Mouse (Mus musculus) E14TG2a.4 (cell line): ENCODE measurements around the gene Tcea2.
A peak's percentile ranks its signal among the peaks of the same experiment; 100 is the strongest.

ENCODE experiments used
- H3K27me3 ChIP-seq: 2 replicates; pipeline ENCODE4 v1.6.1; 2014; ENCODE audit warnings: low read length, control low read depth; ENCODE audit not compliant: insufficient read depth
- H3K36me3 ChIP-seq: 2 replicates; pipeline ENCODE4 v1.6.1; 2014; ENCODE audit warnings: low read length, control low read depth; ENCODE audit not compliant: insufficient read depth
- H3K4me1 ChIP-seq: replicated peaks from 2 replicates; pipeline ENCODE4 v1.6.1; 2014; ENCODE audit warnings: low read depth, low read length, control low read depth
- H3K4me3 ChIP-seq: replicated peaks from 2 replicates; pipeline ENCODE4 v1.5.1; 2014; ENCODE audit warnings: mild to moderate bottlenecking, low read length
- H3K9me3 ChIP-seq: 2 replicates; pipeline ENCODE4 v1.6.1; 2014; ENCODE audit warnings: low read length, control low read depth
- CTCF ChIP-seq: conservative IDR thresholded peaks from 2 replicates; pipeline ENCODE4 v1.5.1; 2014; ENCODE audit warnings: low read length
- NANOG ChIP-seq: IDR thresholded peaks from 2 replicates; pipeline ENCODE4 v1.6.1; 2014; ENCODE audit warnings: borderline replicate concordance, low read length, mixed read lengths
- POU5F1 ChIP-seq: IDR thresholded peaks from 2 replicates; pipeline ENCODE4 v1.6.1; 2014; ENCODE audit warnings: low read length, borderline replicate concordance

Tcea2 gene

GRCm38 (mm10) chr2:181653523-181653922, 26.6 kb upstream of the Tcea2 start:
- H3K4me1 ChIP-seq, result peaks cover 27% of the 10 kb centered on the region
- no peaks in the 10 kb centered on the region for H3K27me3 ChIP-seq
- no peaks in the 10 kb centered on the region for H3K9me3 ChIP-seq
- H3K4me3 ChIP-seq, result no peak overlapping the region
- H3K36me3 ChIP-seq, result peaks cover 85% of the 10 kb centered on the region
- TF ChIP-seq CTCF, result no peak
- TF ChIP-seq NANOG, result no peak
- no peak for TF ChIP-seq POU5F1

GRCm38 (mm10) chr2:181656734-181657133, 23.4 kb upstream of the Tcea2 start, which contains the start of gene Gm29797:
Gene Gm29797 (plus strand): TSS chr2:181657034.
- Histone ChIP-seq H3K4me1 (peaks cover 45% of the 10 kb centered on the region), H3K9me3 (no peaks in the 10 kb centered on the region), H3K27me3 (no peaks in the 10 kb centered on the region), H3K4me3 (no peak within 1 kb of the TSS), H3K36me3 (peaks cover 55% of the 10 kb centered on the region)
- TF ChIP-seq NANOG, result no peak
- TF ChIP-seq POU5F1, result no peak
- TF ChIP-seq CTCF, result no peak

GRCm38 (mm10) chr2:181657441-181657840, 22.7 kb upstream of the Tcea2 start:
- Histone ChIP-seq H3K4me1 (peaks cover 46% of the 10 kb centered on the region), H3K27me3 (no peaks in the 10 kb centered on the region), H3K36me3 (peaks cover 48% of the 10 kb centered on the region), H3K4me3 (no peak overlapping the region), H3K9me3 (no peaks in the 10 kb centered on the region)
- TF ChIP-seq POU5F1 (no peak), CTCF (no peak), NANOG (no peak)

GRCm38 (mm10) chr2:181658528-181658927, 21.6 kb upstream of the Tcea2 start:
- Histone ChIP-seq H3K4me1 (peaks cover 56% of the 10 kb centered on the region), H3K9me3 (no peaks in the 10 kb centered on the region), H3K36me3 (peaks cover 37% of the 10 kb centered on the region), H3K4me3 (peak overlapping the region; percentile 63), H3K27me3 (no peaks in the 10 kb centered on the region)
- TF ChIP-seq POU5F1, result no peak
- no peak for TF ChIP-seq NANOG
- no peak for TF ChIP-seq CTCF

- Histone ChIP-seq H3K4me3 (peak overlapping the region; percentile 63), H3K36me3 (peaks cover 32% of the 10 kb centered on the region), H3K4me1 (peaks cover 60% of the 10 kb centered on the region), H3K9me3 (no peaks in the 10 kb centered on the region), H3K27me3 (no peaks in the 10 kb centered on the region)
- no peak for TF ChIP-seq POU5F1
- no peak for TF ChIP-seq CTCF
- no peak for TF ChIP-seq NANOG
These were observed 21.1 kb upstream of the Tcea2 start for GRCm38 (mm10) chr2:181658930-181659555.

- peak overlapping the region; percentile 63 for H3K4me3 ChIP-seq
- H3K9me3 ChIP-seq, result no peaks in the 10 kb centered on the region
- no peaks in the 10 kb centered on the region for H3K27me3 ChIP-seq
- TF ChIP-seq CTCF (peak; percentile 77), POU5F1 (no peak)
- H3K4me1 ChIP-seq, result peaks cover 60% of the 10 kb centered on the region
- H3K36me3 ChIP-seq, result peaks cover 26% of the 10 kb centered on the region
These were observed 20.5 kb upstream of the Tcea2 start for GRCm38 (mm10) chr2:181659609-181660055.

- Histone ChIP-seq H3K9me3 (no peaks in the 10 kb centered on the region), H3K27me3 (peaks cover 2% of the 10 kb centered on the region; the same call in 1 of the 2 replicates), H3K36me3 (no peaks in the 10 kb centered on the region), H3K4me1 (peaks cover 44% of the 10 kb centered on the region), H3K4me3 (no peak overlapping the region)
- TF ChIP-seq POU5F1 (no peak), NANOG (no peak), CTCF (no peak)
These were observed 17.4 kb upstream of the Tcea2 start for GRCm38 (mm10) chr2:181662620-181663297.

GRCm38 (mm10) chr2:181663298-181663630, 16.8 kb upstream of the Tcea2 start:
- TF ChIP-seq POU5F1 (no peak), CTCF (no peak), NANOG (no peak)

GRCm38 (mm10) chr2:181670285-181670912, 9.7 kb upstream of the Tcea2 start:
- Histone ChIP-seq H3K27me3 (peaks cover 72% of the 10 kb centered on the region), H3K9me3 (no peaks in the 10 kb centered on the region), H3K36me3 (no peaks in the 10 kb centered on the region), H3K4me1 (peaks cover 51% of the 10 kb centered on the region), H3K4me3 (peak overlapping the region; percentile 78)
- TF ChIP-seq POU5F1, result no peak
- no peak for TF ChIP-seq NANOG
- TF ChIP-seq CTCF, result no peak

More at GRCm38 (mm10) chr2:181663298-181663630, 16.8 kb upstream of the Tcea2 start:
- H3K9me3 ChIP-seq, result no peaks in the 10 kb centered on the region
- peaks cover 7% of the 10 kb centered on the region; the same call in 1 of the 2 replicates for H3K27me3 ChIP-seq
- H3K36me3 ChIP-seq, result no peaks in the 10 kb centered on the region
- peaks cover 44% of the 10 kb centered on the region for H3K4me1 ChIP-seq
- H3K4me3 ChIP-seq, result no peak overlapping the region
